In the genomic region with DNA sequence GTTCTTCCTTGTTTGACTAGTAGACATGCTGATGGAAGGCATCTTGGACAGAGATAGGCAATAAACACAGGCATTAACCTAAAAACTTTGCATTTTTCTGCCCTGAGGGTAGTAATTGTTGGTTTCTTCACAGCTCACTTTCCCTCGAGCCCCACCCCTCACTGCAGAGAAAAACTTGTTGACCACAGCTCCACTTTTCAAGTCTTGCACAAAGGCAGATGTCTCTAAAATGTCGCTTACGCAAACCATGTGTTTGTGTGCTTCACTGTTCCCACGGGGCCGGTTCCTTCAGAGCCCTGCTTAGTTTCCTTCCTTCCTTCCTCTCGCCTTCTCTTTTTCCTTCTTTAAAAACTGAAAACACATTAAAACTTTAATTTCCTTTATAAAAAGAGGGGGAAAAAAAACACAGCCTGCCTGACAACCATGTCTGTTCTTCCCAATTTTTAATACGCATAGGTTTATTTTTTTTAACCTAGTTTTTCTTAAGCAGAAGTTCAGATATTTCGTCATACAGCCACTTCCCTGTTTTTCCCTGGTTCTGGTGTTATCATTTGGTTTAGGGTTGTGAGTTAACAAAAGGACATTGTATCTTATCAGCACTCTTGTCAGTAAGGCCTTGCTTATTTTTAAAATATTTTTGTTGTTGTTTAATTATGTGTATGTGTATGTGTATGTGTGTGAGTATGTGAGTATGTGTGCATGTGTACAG, we compare ENCODE assay signal across 8 mouse cellular contexts.
DNase-seq lines count a peak whose midpoint lies in the region; ATAC-seq lines count a peak whose summit lies in the region.

No protein-coding gene starts in this region.

- H3K9me3 ChIP-seq in heart, embryonic 16.5 days (replicated peaks; ENCODE audit: control insufficient read depth, low read length) = no peaks in the 10 kb centered on the region
- no peaks in the 10 kb centered on the region for H3K9me3 ChIP-seq in lung, embryonic 15.5 days

- H3K4me1 ChIP-seq in heart, embryonic 16.5 days (ENCODE audit: control insufficient read depth, insufficient read depth, low read length) = peaks cover 45% of the 10 kb centered on the region
- peaks cover 34% of the 10 kb centered on the region for H3K4me1 ChIP-seq in lung, embryonic 15.5 days

- H3K4me3 ChIP-seq in heart, embryonic 16.5 days (ENCODE audit: low read length) = no peak overlapping the region
- H3K4me3 ChIP-seq in lung, embryonic 15.5 days = no peak overlapping the region

- H3K27me3 ChIP-seq in heart, embryonic 16.5 days (ENCODE audit: control insufficient read depth, insufficient read depth, low read length) = no peaks in the 10 kb centered on the region
- H3K27me3 ChIP-seq in lung, embryonic 15.5 days = no peaks in the 10 kb centered on the region

- WGBS in heart, embryonic 16.5 days = 42% methylated on average over 8 of the region's 8 CpGs
- 46% methylated on average over 8 of the region's 8 CpGs for WGBS in lung, embryonic 15.5 days

- peak overlapping the region; percentile 27; the same call in 1 of the 2 replicates for H3K9ac ChIP-seq in heart, embryonic 16.5 days (ENCODE audit: low read length)
- no peak overlapping the region for H3K9ac ChIP-seq in lung, embryonic 15.5 days

- peak; percentile 8 to 14 for DNase-seq in layer of hippocampus, adult 8-10 months (ENCODE audit: low spot score in 2 of 2)
- no peak for DNase-seq in layer of hippocampus, postnatal 10 days (ENCODE audit: low spot score in 2 of 2)
- peak; percentile 16 for DNase-seq in embryo, embryonic 11 days
- DNase-seq in thymus, postnatal 14 days = peak; percentile 64
- DNase-seq in urinary bladder, postnatal 25 days (ENCODE audit: low spot score) = no peak
- DNase-seq in retina, embryonic 14.5 days (ENCODE audit: low spot score) = no peak

- peak overlapping the region; percentile 7; the same call in 1 of the 2 replicates for H3K4me2 ChIP-seq in heart, embryonic 16.5 days (ENCODE audit: low read depth, low read length)
- H3K4me2 ChIP-seq in lung, embryonic 15.5 days = no peak overlapping the region

- no peak for ATAC-seq in heart, embryonic 16.5 days (replicated peaks; ENCODE audit: extremely low read depth, insufficient read depth, low FRiP score)
- ATAC-seq in lung, embryonic 15.5 days (ENCODE audit: borderline replicate concordance, extremely low read depth, low FRiP score, low TSS enrichment) = no peak

- peak overlapping the region; percentile 80 for H3K27ac ChIP-seq in heart, embryonic 16.5 days (ENCODE audit: low read length)
- peak overlapping the region; percentile 56 for H3K27ac ChIP-seq in lung, embryonic 15.5 days

- H3K36me3 ChIP-seq in heart, embryonic 16.5 days (ENCODE audit: control insufficient read depth, insufficient read depth) = no peaks in the 10 kb centered on the region
- no peaks in the 10 kb centered on the region for H3K36me3 ChIP-seq in lung, embryonic 15.5 days

Comparison
In these comparisons a context has a peak if more than half of its experiments do, and no peak if none do; other contexts are left out.
1. DNase-seq: peak in layer of hippocampus, adult 8-10 months (2 of 2), embryo, embryonic 11 days (single experiment) and thymus, postnatal 14 days (single experiment); none in layer of hippocampus, postnatal 10 days (0 of 2), urinary bladder, postnatal 25 days (single experiment) and retina, embryonic 14.5 days (single experiment).